Mouse (Mus musculus) megakaryocyte-erythroid progenitor cell, adult 5-6 weeks (primary cell): ENCODE data around the gene Cand2. TPM values are rescaled to one million over a fixed set of nuclear protein-coding genes. Genes with fewer than 3 reads are reported as not detected.
A peak's percentile ranks its signal among the peaks of the same experiment; 100 is the strongest.

Experiments used
- ATAC-seq: replicated peaks from 2 replicates; pipeline ENCODE4 v1.8.0; 2016; ENCODE audit warnings: mild to moderate bottlenecking, inconsistent platforms; ENCODE audit not compliant: severe bottlenecking, poor library complexity, low FRiP score, low TSS enrichment
- total RNA-seq, 2 experiments: library from RNA; stranded (forward) in 1 of 2; stranded (reverse) in 1 of 2; fragments of 200-1000, 215-1000 nt in 1 of 2; fragments of >200 nt in 1 of 2; fragmentation: Nextera tagmentation in 1 of 2; gene quantifications; 2 replicates each; pipeline ENCODE4 v1.2.3; 2014 to 2017

Cand2 gene
- total RNA-seq, 2 experiments from 2014 or later: 0.89 to 2.1 TPM

- ATAC-seq: no peak
Measured at GRCm38 (mm10) chr6:115772201-115772600, 2.1 kb upstream of the Cand2 start.

GRCm38 (mm10) chr6:115772604-115773003 lies 1.7 kb upstream of the Cand2 start:
- ATAC-seq: no peak

DNA sequence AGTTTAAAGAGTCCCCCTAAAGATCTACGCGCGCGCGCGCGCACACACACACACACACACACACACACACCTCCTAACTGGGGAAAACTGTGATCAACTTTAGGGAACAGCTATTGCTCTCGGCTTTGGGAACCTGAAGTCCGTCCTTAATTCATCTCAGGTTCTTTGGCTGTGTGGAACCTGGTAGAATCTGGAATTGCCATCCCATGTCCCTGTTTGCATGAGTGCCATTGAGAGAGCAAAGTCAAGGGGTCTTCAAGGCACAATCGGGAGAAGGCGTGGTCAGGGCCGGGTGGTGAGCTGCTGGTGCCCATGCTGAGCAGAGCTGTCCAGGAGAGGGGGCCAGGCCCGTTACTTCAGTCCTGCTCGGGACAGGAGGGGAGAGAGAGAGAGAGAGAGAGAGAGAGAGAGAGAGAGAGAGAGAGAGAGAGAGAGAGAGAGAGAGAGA lies 348 bp upstream of the Cand2 start:
- no peak for ATAC-seq

DNA sequence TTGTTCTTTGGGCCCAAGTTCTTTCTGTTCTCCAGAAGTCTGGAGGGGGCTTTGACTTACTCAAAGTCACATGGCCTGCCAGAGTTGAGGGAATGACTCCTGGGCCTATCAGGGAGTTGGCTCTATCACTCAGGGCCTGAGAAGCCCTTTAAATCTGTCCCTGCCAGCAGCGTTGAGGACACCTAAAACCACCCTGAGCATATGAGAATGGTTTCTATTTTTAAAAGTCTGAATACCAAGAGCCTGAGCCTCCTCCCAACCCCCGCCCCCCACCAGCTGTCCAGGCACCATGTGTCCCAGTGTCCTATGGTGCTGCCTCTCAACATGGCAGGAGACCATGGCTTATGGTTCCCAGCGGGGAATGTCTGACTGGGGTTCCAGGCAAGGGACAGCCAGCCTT lies 1.5 kb downstream of the Cand2 start:
- no peak for ATAC-seq

- peak; percentile 50 for ATAC-seq
Measured at GRCm38 (mm10) chr6:115776363-115776762, 2.0 kb downstream of the Cand2 start.

- no peak for ATAC-seq
Measured at GRCm38 (mm10) chr6:115782781-115783180, 8.4 kb downstream of the Cand2 start.

- no peak for ATAC-seq
Measured at GRCm38 (mm10) chr6:115791016-115791415, 16.7 kb downstream of the Cand2 start.

GRCm38 (mm10) chr6:115791842-115792686 lies 17.7 kb downstream of the Cand2 start:
- peak; percentile 78 for ATAC-seq

GRCm38 (mm10) chr6:115792691-115793215 lies 18.4 kb downstream of the Cand2 start:
- ATAC-seq: peak; percentile 49

DNA sequence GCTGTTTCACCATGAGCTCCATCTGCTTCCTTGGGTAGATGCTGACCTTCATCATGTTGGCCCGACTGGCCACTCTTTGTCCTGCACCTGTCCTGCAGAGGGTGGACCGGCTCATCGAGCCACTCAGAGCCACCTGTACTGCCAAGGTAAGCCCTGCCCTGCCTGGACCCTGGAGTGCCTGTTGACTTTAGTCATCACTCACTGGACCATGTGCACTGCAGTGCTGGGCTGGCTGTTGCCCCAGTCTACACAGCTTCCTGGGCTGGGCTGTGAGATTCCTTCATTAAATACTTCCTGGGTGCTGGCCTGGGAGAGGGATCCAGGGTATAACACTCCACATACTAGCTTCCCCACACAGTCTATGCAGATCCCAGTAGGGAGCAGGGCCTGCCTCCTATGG lies 27.5 kb downstream of the Cand2 start:
- no peak for ATAC-seq

DNA sequence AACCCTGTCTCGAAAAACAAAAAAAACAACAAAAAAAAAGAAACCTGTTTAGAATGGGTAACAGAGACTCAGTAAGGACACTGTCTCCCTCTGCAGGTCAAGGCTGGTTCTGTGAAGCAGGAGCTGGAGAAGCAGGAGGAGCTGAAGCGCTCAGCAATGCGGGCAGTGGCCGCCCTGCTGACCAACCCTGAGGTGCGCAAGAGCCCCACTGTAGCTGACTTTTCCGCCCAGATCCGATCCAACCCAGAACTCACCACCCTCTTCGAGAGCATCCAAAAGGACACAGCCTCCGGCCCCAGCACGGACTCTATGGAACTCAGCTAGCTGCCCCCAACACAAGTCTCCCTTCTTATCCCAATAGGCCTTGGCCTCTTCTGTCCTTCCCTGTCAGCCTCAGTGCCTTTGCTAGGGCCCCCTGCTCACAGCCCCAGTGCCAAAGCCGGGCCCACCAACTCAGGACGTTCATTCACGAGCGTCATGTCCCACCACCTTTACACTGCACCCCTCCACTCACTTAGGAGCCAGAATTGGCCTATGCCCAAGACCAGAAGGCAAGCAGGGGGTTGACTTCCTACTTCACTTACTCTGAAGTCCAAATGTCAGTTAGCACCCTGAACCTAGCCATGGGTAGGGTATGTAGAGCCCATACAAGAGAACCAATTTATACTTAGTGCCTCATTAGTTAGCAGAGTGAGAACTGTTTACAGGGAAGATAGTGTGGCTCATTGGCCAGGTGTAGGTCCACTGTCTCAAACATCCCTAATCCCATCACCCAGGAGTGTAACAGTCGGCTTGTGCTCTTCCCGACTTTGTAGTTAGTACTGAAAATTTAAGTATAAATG lies 29.4 kb downstream of the Cand2 start:
- peak; percentile 80 for ATAC-seq

GRCm38 (mm10) chr6:115804432-115805192 lies 30.3 kb downstream of the Cand2 start:
- no peak for ATAC-seq

DNA sequence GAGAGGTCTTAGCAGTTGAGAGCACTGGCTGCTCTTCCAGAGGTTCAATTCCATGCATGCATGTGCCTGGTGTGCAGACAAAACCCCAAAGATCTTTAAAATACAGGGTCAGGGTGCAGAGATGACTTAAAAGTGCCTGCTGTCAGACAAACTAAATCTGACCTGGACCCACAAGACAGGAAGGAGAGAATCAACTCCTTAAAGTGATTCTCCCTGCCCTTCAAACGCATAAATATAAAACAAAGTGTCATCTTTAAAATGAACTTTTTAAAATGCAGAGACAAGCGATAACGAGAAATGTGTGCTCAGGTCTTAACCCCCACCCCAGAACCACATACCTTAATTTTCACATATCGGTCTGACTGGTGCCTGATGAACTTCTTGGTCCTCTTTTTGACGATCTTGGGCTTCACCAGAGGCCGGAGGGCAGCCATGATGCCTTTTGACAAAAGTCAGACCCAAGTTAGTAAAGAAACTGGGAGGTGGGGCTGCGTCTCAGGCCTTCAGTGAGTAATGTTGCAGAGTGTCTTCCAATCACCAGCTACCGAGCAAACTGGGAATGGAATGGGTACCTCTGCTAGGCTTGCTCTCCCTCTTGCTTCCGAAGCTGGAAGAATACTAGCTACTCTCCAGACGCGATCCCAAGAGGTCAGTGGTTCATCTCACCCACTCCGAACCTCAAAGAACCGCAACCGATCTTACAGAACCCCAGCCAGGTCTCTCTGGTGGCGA lies 33.3 kb downstream of the Cand2 start:
- ATAC-seq: no peak

DNA sequence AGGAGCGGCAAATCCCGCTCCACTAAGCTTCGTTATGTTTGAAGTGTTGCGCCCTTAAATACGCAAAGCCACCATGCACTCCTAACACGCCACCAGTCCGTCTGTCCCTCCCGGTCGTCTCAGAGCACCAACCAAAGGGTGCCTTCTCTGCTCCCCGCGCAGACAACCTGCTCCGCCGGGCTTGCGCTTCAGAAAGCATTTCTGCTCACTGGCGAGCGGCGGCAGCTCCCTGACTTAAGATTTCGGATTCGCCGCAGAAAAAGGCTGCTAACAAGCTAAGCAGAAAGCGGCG lies 33.8 kb downstream of the Cand2 start:
- ATAC-seq: no peak

- ATAC-seq: peak; percentile 77
Measured at GRCm38 (mm10) chr6:115808488-115809231, 34.3 kb downstream of the Cand2 start, which contains the start of gene Rpl32. Rpl32 (minus strand) TSS chr6:115808747.

GRCm38 (mm10) chr6:115811606-115812005 lies 37.3 kb downstream of the Cand2 start:
- no peak for ATAC-seq

DNA sequence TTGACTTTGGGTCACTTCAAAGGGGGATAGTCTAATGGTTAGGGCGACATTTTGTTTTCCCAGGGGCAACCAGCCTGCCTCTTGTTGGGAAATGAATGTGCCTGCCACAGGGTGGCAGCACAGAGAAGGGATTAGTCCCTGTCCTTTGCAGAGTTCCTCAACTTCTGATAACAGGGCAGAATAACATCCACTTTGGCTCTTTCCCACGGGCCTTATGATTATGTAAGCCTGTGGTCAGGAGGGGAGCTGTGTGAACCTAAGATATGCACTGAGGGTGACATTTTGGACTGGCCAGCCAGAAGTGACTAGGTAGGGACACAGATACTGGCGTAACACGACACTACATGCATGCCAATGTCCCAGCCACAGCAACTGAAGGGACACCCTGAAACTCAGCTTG lies 39.8 kb downstream of the Cand2 start:
- ATAC-seq: peak; percentile 92

GRCm38 (mm10) chr6:115815041-115815440 lies 40.7 kb downstream of the Cand2 start:
- no peak for ATAC-seq
